Mouse (Mus musculus) CH12.LX (cell line): Measurements from ENCODE around the gene Prokr2. TPM values are rescaled to one million over a fixed set of nuclear protein-coding genes. Genes with fewer than 3 reads are reported as not detected.

Experiments
- DNase-seq: peaks from one replicate; pipeline ENCODE4 v3.0.0-alpha.2; 2013; ENCODE audit errors: extremely low read depth
- H3K27ac ChIP-seq: 2 replicates; pipeline ENCODE4 v1.5.1; 2012; ENCODE audit warnings: low read depth, mild to moderate bottlenecking, control low read depth, moderate library complexity; ENCODE audit not compliant: insufficient read depth
- H3K27me3 ChIP-seq: replicated peaks from 2 replicates; pipeline ENCODE3; 2012; ENCODE audit warnings: inconsistent platforms
- H3K36me3 ChIP-seq, 2 experiments: replicated peaks in 1 of 2; 2 replicates each; pipeline versions ENCODE3 to v1.6.1; 2012; ENCODE audit warnings: inconsistent platforms in 1 of 2, low read length in 1 of 2, mild to moderate bottlenecking in 1 of 2, mixed read lengths in 1 of 2, moderate library complexity in 1 of 2; ENCODE audit not compliant: control insufficient read depth in 1 of 2, insufficient read depth in 1 of 2
- H3K4me1 ChIP-seq, 2 experiments: 2 replicates each; pipeline ENCODE4 v1.6.1; 2012; ENCODE audit warnings: inconsistent platforms in 1 of 2, moderate library complexity in 1 of 2; ENCODE audit not compliant: insufficient read depth in 2 of 2, control insufficient read depth in 1 of 2
- H3K4me2 ChIP-seq: 2 replicates; pipeline ENCODE4 v1.6.1; 2012; ENCODE audit warnings: low read depth, mild to moderate bottlenecking, control low read depth; ENCODE audit not compliant: poor library complexity, insufficient read depth, severe bottlenecking
- H3K4me3 ChIP-seq, 3 experiments: fragments of 150-350 bp in 1 of 3; sonication (generic) in 1 of 3; replicated peaks in 1 of 3; 2 replicates each; pipeline versions ENCODE3 to v1.5.1; 2011 to 2012; ENCODE audit warnings: low read depth in 2 of 3, low read length in 2 of 3, mild to moderate bottlenecking in 2 of 3, moderate library complexity in 2 of 3, control low read depth in 1 of 3, improper control_type of control experiment in 1 of 3, inconsistent platforms in 1 of 3, mixed read lengths in 1 of 3; ENCODE audit not compliant: poor library complexity in 1 of 3
- H3K79me2 ChIP-seq: replicated peaks from 2 replicates; pipeline ENCODE4 v1.6.1; 2012; ENCODE audit warnings: mild to moderate bottlenecking, moderate library complexity; ENCODE audit not compliant: control insufficient read depth, poor library complexity, insufficient read depth, severe bottlenecking; ENCODE audit errors: extremely low read depth
- H3K9ac ChIP-seq: 2 replicates; pipeline ENCODE4 v1.6.1; 2012; ENCODE audit warnings: low read depth, mild to moderate bottlenecking, control low read depth, moderate library complexity; ENCODE audit not compliant: insufficient read depth
- H3K9me3 ChIP-seq: replicated peaks from 2 replicates; pipeline ENCODE3; 2012; ENCODE audit warnings: low read length, inconsistent platforms, mixed read lengths
- CHD2 ChIP-seq: IDR thresholded peaks from 2 replicates; pipeline ENCODE4 v1.6.1; 2011; ENCODE audit warnings: low read length, improper control_type of control experiment
- CTCF ChIP-seq, 2 experiments: IDR thresholded peaks in 1 of 2; conservative IDR thresholded peaks in 1 of 2; 2 replicates each; pipeline ENCODE4 v1.5.1; 2011 to 2012; ENCODE audit warnings: low read depth in 2 of 2, low read length in 2 of 2, improper control_type of control experiment in 1 of 2, inconsistent platforms in 1 of 2, mild to moderate bottlenecking in 1 of 2, moderate library complexity in 1 of 2
- ELF1 ChIP-seq: IDR thresholded peaks from 2 replicates; pipeline ENCODE4 v1.6.1; 2014; ENCODE audit warnings: low read depth, mild to moderate bottlenecking, inconsistent platforms, low read length, improper control_type of control experiment
- EP300 ChIP-seq: IDR thresholded peaks from 2 replicates; pipeline ENCODE4 v1.6.1; 2011; ENCODE audit warnings: low read length, improper control_type of control experiment
- ETS1 ChIP-seq: conservative IDR thresholded peaks from 2 replicates; pipeline ENCODE4 v1.6.1; 2012; ENCODE audit warnings: low read depth, mild to moderate bottlenecking, inconsistent platforms, low read length, improper control_type of control experiment, moderate library complexity
- GABPA ChIP-seq: IDR thresholded peaks from 2 replicates; pipeline ENCODE4 v1.6.1; 2012; ENCODE audit warnings: low read depth, low read length, improper control_type of control experiment, inconsistent platforms; ENCODE audit not compliant: insufficient replicate concordance
- HCFC1 ChIP-seq: IDR thresholded peaks from 2 replicates; pipeline ENCODE4 v1.6.1; 2012; ENCODE audit warnings: low read depth, mild to moderate bottlenecking, inconsistent platforms, low read length, improper control_type of control experiment
- IRF4 ChIP-seq: IDR thresholded peaks from 2 replicates; pipeline ENCODE4 v1.6.1; 2014; ENCODE audit warnings: low read depth, mild to moderate bottlenecking, inconsistent platforms, low read length, improper control_type of control experiment
- MAX ChIP-seq: IDR thresholded peaks from 2 replicates; pipeline ENCODE4 v1.6.1; 2011; ENCODE audit warnings: low read length, improper control_type of control experiment
- MAZ ChIP-seq: IDR thresholded peaks from 2 replicates; pipeline ENCODE4 v1.6.1; 2012; ENCODE audit warnings: low read depth, mild to moderate bottlenecking, inconsistent platforms, low read length, improper control_type of control experiment, moderate library complexity
- MEF2A ChIP-seq: IDR thresholded peaks from 2 replicates; pipeline ENCODE4 v1.6.1; 2014; ENCODE audit warnings: low read depth, mild to moderate bottlenecking, inconsistent platforms, low read length, improper control_type of control experiment, borderline replicate concordance
- NELFE ChIP-seq: IDR thresholded peaks from 2 replicates; pipeline ENCODE4 v1.6.1; 2011; ENCODE audit warnings: low read depth, low read length, improper control_type of control experiment
- NRF1 ChIP-seq: IDR thresholded peaks from 2 replicates; pipeline ENCODE4 v1.6.1; 2014; ENCODE audit warnings: low read depth, mild to moderate bottlenecking, inconsistent platforms, low read length, improper control_type of control experiment, moderate library complexity
- PAX5 ChIP-seq: IDR thresholded peaks from 2 replicates; pipeline ENCODE4 v1.6.1; 2012; ENCODE audit warnings: low read length, inconsistent platforms, mixed read lengths
- POLR2A ChIP-seq: IDR thresholded peaks from 2 replicates; pipeline ENCODE4 v1.6.1; 2011; ENCODE audit warnings: low read depth, mild to moderate bottlenecking, improper control_type of control experiment, low read length
- RAD21 ChIP-seq: IDR thresholded peaks from 2 replicates; pipeline ENCODE4 v1.6.1; 2011; ENCODE audit warnings: low read depth, mild to moderate bottlenecking, low read length, improper control_type of control experiment, moderate library complexity
- SMC3 ChIP-seq: IDR thresholded peaks from 2 replicates; pipeline ENCODE4 v1.6.1; 2011; ENCODE audit warnings: low read depth, low read length, improper control_type of control experiment
- TBP ChIP-seq: conservative IDR thresholded peaks from 2 replicates; pipeline ENCODE4 v1.6.1; 2011; ENCODE audit warnings: low read depth, low read length, improper control_type of control experiment
- UBTF ChIP-seq: IDR thresholded peaks from 2 replicates; pipeline ENCODE4 v1.6.1; 2012; ENCODE audit warnings: low read depth, mild to moderate bottlenecking, inconsistent platforms, low read length, improper control_type of control experiment, moderate library complexity
- USF1 ChIP-seq: IDR thresholded peaks from 2 replicates; pipeline ENCODE4 v1.6.1; 2014; ENCODE audit warnings: low read depth, mild to moderate bottlenecking, inconsistent platforms, low read length, improper control_type of control experiment
- USF2 ChIP-seq: conservative IDR thresholded peaks from 2 replicates; pipeline ENCODE4 v1.6.1; 2011; ENCODE audit warnings: low read depth, low read length, improper control_type of control experiment
- ZNF384 ChIP-seq: IDR thresholded peaks from 2 replicates; pipeline ENCODE4 v1.6.1; 2012; ENCODE audit warnings: low read depth, low read length, improper control_type of control experiment, inconsistent platforms
- dilution Hi-C: fragments of 300-500 bp; cut with MboI; formaldehyde crosslinking; loops from 2 replicates; pipeline ENCODE4 v1.14.3; 2020; ENCODE audit warnings: low sequenced_read_pairs; ENCODE audit not compliant: extremely low pct_unique_long_range_greater_than_20kb, extremely low pct_ligation_motif_present
- in situ Hi-C: fragments of 300-500 bp; cut with MboI; formaldehyde crosslinking; loops from 3 replicates; pipeline ENCODE4 v1.14.3; 2019; ENCODE audit warnings: low sequenced_read_pairs, low pct_ligation_motif_present, low pct_unique_long_range_greater_than_20kb, mixed read lengths
- polyA plus RNA-seq: library from polyadenylated mRNA; unstranded; fragments of >175 nt; gene quantifications from 2 replicates; pipeline ENCODE4 v1.2.1, GENCODE M21; 2012; ENCODE audit warnings: low read depth; ENCODE audit not compliant: insufficient read length
- total RNA-seq, 2 experiments: library from RNA; depleted of rRNA; stranded (reverse); fragments of 300-350 nt in 1 of 2; fragments of >200 nt in 1 of 2; gene quantifications; 2 replicates each; pipeline ENCODE4 v1.2.3; 2012 to 2014

The Prokr2 gene
- total and polyA plus RNA-seq, 3 experiments, result 0.04 TPM; not detected in 2

GRCm38 (mm10) chr2:132390607-132391160 lies 5.4 kb upstream of the Prokr2 start:
- Histone ChIP-seq H3K27ac (no peak overlapping the region), H3K36me3 (no peaks in the 10 kb centered on the region), H3K27me3 (no peaks in the 10 kb centered on the region), H3K4me1 (peaks cover 0 to 8% of the 10 kb centered on the region in 2 experiments; a peak in 2 of 4 replicates), H3K9ac (no peak overlapping the region), H3K4me3 (no peak overlapping the region), H3K4me2 (no peak overlapping the region), H3K79me2 (no peaks in the 10 kb centered on the region)
- in situ Hi-C loops, result no loop called here
- dilution Hi-C loops, result no loop called here
- DNase-seq, result no peak
- TF ChIP-seq GABPA (no peak), USF2 (no peak), NELFE (no peak), IRF4 (no peak), UBTF (no peak), TBP (no peak), HCFC1 (no peak), MAX (no peak), ZNF384 (no peak), POLR2A (no peak), CHD2 (no peak), ELF1 (no peak), ETS1 (no peak), USF1 (no peak)
- TF ChIP-seq, all 38 proteins: peak for 0
- H3K9me3 ChIP-seq, result no peaks in the 10 kb centered on the region

DNA sequence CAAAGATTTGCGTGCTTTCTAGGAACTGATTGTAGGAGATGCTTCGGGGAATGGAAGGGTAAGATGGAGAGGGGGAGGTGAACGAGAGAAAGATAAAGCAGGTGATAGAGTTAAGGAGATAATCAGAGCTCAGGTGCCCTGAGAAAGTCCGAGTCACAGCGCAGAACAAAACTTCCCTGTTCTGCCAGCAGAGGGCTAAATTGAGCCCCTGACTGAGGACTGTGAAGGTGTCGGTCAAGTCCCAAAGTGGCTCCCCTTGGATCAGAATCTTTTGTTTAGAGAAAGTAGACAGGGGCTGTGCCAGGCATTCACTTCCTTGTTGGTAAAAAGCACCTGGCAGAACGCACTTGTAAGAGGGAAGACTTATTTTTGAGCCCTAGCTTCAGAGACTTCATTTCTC lies 4.3 kb upstream of the Prokr2 start:
- H3K27ac ChIP-seq, result no peak overlapping the region
- H3K9me3 ChIP-seq, result no peaks in the 10 kb centered on the region
- in situ Hi-C loops, result no loop called here
- no peaks in the 10 kb centered on the region for H3K36me3 ChIP-seq
- peaks cover 0 to 8% of the 10 kb centered on the region in 2 experiments; a peak in 3 of 4 replicates for H3K4me1 ChIP-seq
- peak; percentile 39 for DNase-seq
- H3K79me2 ChIP-seq, result no peaks in the 10 kb centered on the region
- no peak for TF ChIP-seq HCFC1
- TF ChIP-seq MAZ, result no peak
- no peak for TF ChIP-seq PAX5
- TF ChIP-seq EP300, result no peak
- TF ChIP-seq CTCF (conservative IDR thresholded peaks at IDR 0.05 in 1 of 2, IDR thresholded peaks at IDR 0.05 in 1 of 2; ENCODE audit: low read depth in 2 of 2, low read length in 2 of 2), result peak; percentile 62 to 76; a peak in 3 of 4 replicates
- peak; percentile 85 for TF ChIP-seq SMC3
- no peak for TF ChIP-seq NRF1
- peak; percentile 52 for TF ChIP-seq RAD21
- no peak for TF ChIP-seq MEF2A
- no peak overlapping the region for H3K4me3 ChIP-seq
- dilution Hi-C loops, result no loop called here
- peak overlapping the region; percentile 39; the same call in 1 of the 2 replicates for H3K4me2 ChIP-seq
- H3K9ac ChIP-seq, result no peak overlapping the region
- H3K27me3 ChIP-seq, result no peaks in the 10 kb centered on the region
